Mouse (Mus musculus) MEL (cell line): ENCODE measurements around the gene Map7d1. TPM values are rescaled to one million over a fixed set of nuclear protein-coding genes. Genes with fewer than 3 reads are reported as not detected.

ENCODE experiments used
- DNase-seq: peaks from one replicate; pipeline ENCODE4 v3.0.0; 2011; ENCODE audit warnings: low read depth, low spot score
- H3K27ac ChIP-seq: 2 replicates; pipeline ENCODE4 v1.5.1; 2012; ENCODE audit warnings: low read depth, mild to moderate bottlenecking, control low read depth, low read length, moderate library complexity; ENCODE audit not compliant: control insufficient read depth
- H3K27me3 ChIP-seq, 2 experiments: fragments of 150-350 bp in 1 of 2; sonication (generic) in 1 of 2; 2 replicates each; pipeline ENCODE4 v1.6.1; 2012; ENCODE audit warnings: low read length in 2 of 2, mild to moderate bottlenecking in 2 of 2, improper control_type of control experiment in 1 of 2, moderate library complexity in 1 of 2; ENCODE audit not compliant: insufficient read depth in 2 of 2, control insufficient read depth in 1 of 2
- H3K36me3 ChIP-seq, 2 experiments: 2 replicates each; pipeline ENCODE4 v1.6.1; 2012 to 2014; ENCODE audit warnings: low read length in 2 of 2, improper control_type of control experiment in 1 of 2, inconsistent platforms in 1 of 2, mild to moderate bottlenecking in 1 of 2; ENCODE audit not compliant: insufficient read depth in 2 of 2, control insufficient read depth in 1 of 2
- H3K4me1 ChIP-seq, 2 experiments: fragments of 150-350 bp in 1 of 2; sonication (generic) in 1 of 2; 2 replicates each; pipeline ENCODE4 v1.6.1; 2012; ENCODE audit warnings: low read length in 2 of 2, improper control_type of control experiment in 1 of 2, mild to moderate bottlenecking in 1 of 2; ENCODE audit not compliant: insufficient read depth in 2 of 2, control insufficient read depth in 1 of 2
- H3K4me3 ChIP-seq, 2 experiments: fragments of 150-350 bp in 1 of 2; sonication (generic) in 1 of 2; 2 replicates each; pipeline ENCODE4 v1.5.1; 2012; ENCODE audit warnings: low read depth in 2 of 2, low read length in 2 of 2, mild to moderate bottlenecking in 2 of 2, moderate library complexity in 2 of 2, control low read depth in 1 of 2, improper control_type of control experiment in 1 of 2; ENCODE audit not compliant: control insufficient read depth in 1 of 2, insufficient read depth in 1 of 2
- H3K79me2 ChIP-seq: 2 replicates; pipeline ENCODE4 v1.6.1; 2012; ENCODE audit warnings: mild to moderate bottlenecking, low read length, moderate library complexity; ENCODE audit not compliant: control insufficient read depth, poor library complexity, insufficient read depth
- H3K9ac ChIP-seq: 2 replicates; pipeline ENCODE4 v1.6.1; 2012; ENCODE audit warnings: low read depth, mild to moderate bottlenecking, control low read depth, low read length, moderate library complexity; ENCODE audit not compliant: control insufficient read depth, poor library complexity, severe bottlenecking
- H3K9me3 ChIP-seq: fragments of 150-350 bp; sonication (generic); replicated peaks from 2 replicates; pipeline ENCODE4 v1.6.1; 2012; ENCODE audit warnings: mild to moderate bottlenecking, low read length, improper control_type of control experiment, moderate library complexity; ENCODE audit not compliant: insufficient read depth
- BHLHE40 ChIP-seq: IDR thresholded peaks from 2 replicates; pipeline ENCODE4 v1.6.1; 2012; ENCODE audit warnings: low read depth, mild to moderate bottlenecking, inconsistent platforms, low read length, improper control_type of control experiment, borderline replicate concordance
- CHD1 ChIP-seq: IDR thresholded peaks from 2 replicates; pipeline ENCODE4 v1.6.1; 2012; ENCODE audit warnings: low read depth, mild to moderate bottlenecking, inconsistent platforms, low read length, improper control_type of control experiment
- CTCF ChIP-seq, 3 experiments: IDR thresholded peaks in 2 of 3; conservative IDR thresholded peaks in 1 of 3; 2 replicates each; pipeline ENCODE4 v1.5.1; 2011 to 2012; ENCODE audit warnings: low read length in 3 of 3, low read depth in 2 of 3, mild to moderate bottlenecking in 2 of 3, improper control_type of control experiment in 1 of 3, inconsistent platforms in 1 of 3, mixed read lengths in 1 of 3, moderate library complexity in 1 of 3; ENCODE audit not compliant: control insufficient read depth in 1 of 3, insufficient read depth in 1 of 3, poor library complexity in 1 of 3, severe bottlenecking in 1 of 3
- E2F4 ChIP-seq: IDR thresholded peaks from 2 replicates; pipeline ENCODE4 v1.6.1; 2011; ENCODE audit warnings: low read depth, low read length, improper control_type of control experiment, borderline replicate concordance
- ELF1 ChIP-seq: IDR thresholded peaks from 2 replicates; pipeline ENCODE4 v1.6.1; 2014; ENCODE audit warnings: low read depth, mild to moderate bottlenecking, inconsistent platforms, low read length, improper control_type of control experiment, moderate library complexity
- GATA1 ChIP-seq: IDR thresholded peaks from 2 replicates; pipeline ENCODE4 v1.6.1; 2011; ENCODE audit warnings: low read depth, low read length, improper control_type of control experiment
- KAT2A ChIP-seq: conservative IDR thresholded peaks from 2 replicates; pipeline ENCODE4 v1.6.1; 2012; ENCODE audit warnings: low read depth, low read length, improper control_type of control experiment, inconsistent platforms
- MEF2A ChIP-seq: IDR thresholded peaks from 2 replicates; pipeline ENCODE4 v1.6.1; 2014; ENCODE audit warnings: low read depth, mild to moderate bottlenecking, inconsistent platforms, low read length, improper control_type of control experiment; ENCODE audit not compliant: poor library complexity, insufficient replicate concordance, severe bottlenecking; ENCODE audit errors: extremely low read depth
- MYB ChIP-seq: IDR thresholded peaks from 2 replicates; pipeline ENCODE4 v1.6.1; 2011; ENCODE audit warnings: mild to moderate bottlenecking, low read depth, low read length, improper control_type of control experiment
- POLR2A ChIP-seq, 2 experiments: IDR thresholded peaks; 2 replicates each; pipeline ENCODE4 v1.6.1; 2011 to 2012; ENCODE audit warnings: low read length in 2 of 2, mild to moderate bottlenecking in 2 of 2, control low read depth in 1 of 2, improper control_type of control experiment in 1 of 2, low read depth in 1 of 2, moderate library complexity in 1 of 2; ENCODE audit not compliant: control insufficient read depth in 1 of 2, insufficient read depth in 1 of 2, poor library complexity in 1 of 2
- POLR2AphosphoS2 ChIP-seq: IDR thresholded peaks from 2 replicates; pipeline ENCODE4 v1.6.1; 2011; ENCODE audit warnings: low read length, improper control_type of control experiment
- POLR2AphosphoS5 ChIP-seq: IDR thresholded peaks from 2 replicates; pipeline ENCODE4 v1.6.1; 2012; ENCODE audit warnings: low read depth, borderline replicate concordance, mild to moderate bottlenecking, inconsistent platforms, low read length, moderate library complexity, mixed read lengths
- RAD21 ChIP-seq: IDR thresholded peaks from 2 replicates; pipeline ENCODE4 v1.6.1; 2011; ENCODE audit warnings: mild to moderate bottlenecking, low read depth, low read length, improper control_type of control experiment
- SMC3 ChIP-seq: IDR thresholded peaks from 2 replicates; pipeline ENCODE4 v1.6.1; 2011; ENCODE audit warnings: low read depth, low read length, improper control_type of control experiment
- TAL1 ChIP-seq: IDR thresholded peaks from 2 replicates; pipeline ENCODE4 v1.6.1; 2012; ENCODE audit warnings: mild to moderate bottlenecking, inconsistent platforms, low read length, moderate library complexity, mixed read lengths
- TCF12 ChIP-seq: IDR thresholded peaks from 2 replicates; pipeline ENCODE4 v1.6.1; 2014; ENCODE audit warnings: low read depth, mild to moderate bottlenecking, inconsistent platforms, low read length, improper control_type of control experiment, moderate library complexity
- USF1 ChIP-seq: IDR thresholded peaks from 2 replicates; pipeline ENCODE4 v1.6.1; 2014; ENCODE audit warnings: low read depth, mild to moderate bottlenecking, inconsistent platforms, low read length, improper control_type of control experiment, moderate library complexity
- USF2 ChIP-seq, 2 experiments: IDR thresholded peaks; 2 replicates each; pipeline ENCODE4 v1.6.1; 2011 to 2012; ENCODE audit warnings: improper control_type of control experiment in 2 of 2, low read length in 2 of 2, borderline replicate concordance in 1 of 2, inconsistent platforms in 1 of 2, low read depth in 1 of 2, mild to moderate bottlenecking in 1 of 2; ENCODE audit not compliant: insufficient read depth in 1 of 2
- ZC3H11A ChIP-seq: IDR thresholded peaks from 2 replicates; pipeline ENCODE4 v1.6.1; 2012; ENCODE audit warnings: low read depth, mild to moderate bottlenecking, inconsistent platforms, low read length, improper control_type of control experiment
- ZKSCAN1 ChIP-seq: IDR thresholded peaks from 2 replicates; pipeline ENCODE4 v1.6.1; 2012; ENCODE audit warnings: low read depth, mild to moderate bottlenecking, inconsistent platforms, low read length, improper control_type of control experiment, moderate library complexity
- ZMIZ1 ChIP-seq: IDR thresholded peaks from 2 replicates; pipeline ENCODE4 v1.6.1; 2012; ENCODE audit warnings: low read depth, mild to moderate bottlenecking, inconsistent platforms, low read length, improper control_type of control experiment, moderate library complexity
- ZNF384 ChIP-seq: IDR thresholded peaks from 2 replicates; pipeline ENCODE4 v1.6.1; 2012; ENCODE audit warnings: low read depth, mild to moderate bottlenecking, inconsistent platforms, low read length, improper control_type of control experiment
- polyA plus RNA-seq, 2 experiments: library from polyadenylated mRNA; stranded (reverse) in 1 of 2; unstranded in 1 of 2; fragments of >175 nt in 1 of 2; fragments of >200 nt in 1 of 2; gene quantifications; 2 replicates each; pipeline versions ENCODE4 v1.2.1 to v1.2.4; 2012; ENCODE audit warnings: low replicate concordance in 2 of 2, low read depth in 1 of 2; ENCODE audit not compliant: insufficient read length in 2 of 2, insufficient read depth in 1 of 2, missing spikeins in 1 of 2
- total RNA-seq: library from RNA; depleted of rRNA; stranded (reverse); fragments of 300-350 nt; gene quantifications from 2 replicates; pipeline ENCODE4 v1.2.3, GENCODE M21; 2012

Map7d1 gene
- total and polyA plus RNA-seq, 3 experiments = 15.4 to 58.2 TPM; not detected in 1

DNA sequence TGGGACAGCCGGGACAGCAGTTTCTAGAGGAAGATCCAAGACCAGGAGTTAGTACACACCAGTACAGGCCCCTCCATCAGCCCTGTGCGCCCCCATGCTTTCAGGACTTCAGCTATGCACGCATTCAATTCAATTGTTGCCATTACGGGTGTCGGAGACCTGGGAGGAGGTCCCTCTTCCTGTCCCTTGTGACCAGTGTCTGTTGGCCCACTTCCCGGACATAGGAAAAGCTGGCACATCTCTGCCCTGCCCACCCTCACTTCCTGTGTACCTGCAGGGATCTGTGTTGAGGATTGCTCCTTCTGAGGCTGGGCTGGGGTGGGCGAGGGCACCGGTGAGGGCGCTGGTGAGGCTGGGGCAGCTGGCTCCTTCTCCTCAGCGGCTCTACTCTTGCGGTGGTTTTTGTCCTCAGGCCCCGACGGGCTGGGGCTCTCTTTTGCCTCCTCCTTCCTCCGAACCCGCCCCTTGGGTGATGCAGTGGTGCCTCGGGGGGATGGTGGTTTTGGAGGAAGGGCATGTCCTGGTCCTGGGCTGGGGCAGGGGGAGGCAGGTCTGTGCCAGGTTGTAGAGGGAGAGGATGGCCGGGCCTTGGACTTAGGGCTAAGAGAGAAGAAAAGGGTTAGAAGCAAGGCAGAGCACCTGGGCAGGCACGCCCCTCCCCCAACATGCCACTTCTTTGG, 21.5 kb downstream of the Map7d1 start:
- H3K9ac ChIP-seq = no peak overlapping the region
- H3K9me3 ChIP-seq = no peaks in the 10 kb centered on the region
- H3K36me3 ChIP-seq = peaks cover 0 to 4% of the 10 kb centered on the region in 2 experiments; a peak in 3 of 4 replicates
- no peak for DNase-seq
- H3K4me3 ChIP-seq = no peak overlapping the region
- no peaks in the 10 kb centered on the region for H3K79me2 ChIP-seq
- TF ChIP-seq POLR2A (IDR thresholded peaks at IDR 0.05; ENCODE audit: control insufficient read depth in 1 of 2, insufficient read depth in 1 of 2, low read depth in 1 of 2, low read length in 2 of 2, poor library complexity in 1 of 2) (no peak), GATA1 (no peak), ZC3H11A (no peak), POLR2AphosphoS5 (no peak), CTCF (IDR thresholded peaks at IDR 0.05 in 2 of 3, conservative IDR thresholded peaks at IDR 0.05 in 1 of 3; ENCODE audit: control insufficient read depth in 1 of 3, insufficient read depth in 1 of 3, low read depth in 2 of 3, low read length in 3 of 3, poor library complexity in 1 of 3, severe bottlenecking in 1 of 3) (no peak), ELF1 (no peak)
- peaks cover 0 to 5% of the 10 kb centered on the region in 2 experiments; a peak in 2 of 4 replicates for H3K4me1 ChIP-seq
- no peak overlapping the region for H3K27ac ChIP-seq
- H3K27me3 ChIP-seq = no peaks in the 10 kb centered on the region

DNA sequence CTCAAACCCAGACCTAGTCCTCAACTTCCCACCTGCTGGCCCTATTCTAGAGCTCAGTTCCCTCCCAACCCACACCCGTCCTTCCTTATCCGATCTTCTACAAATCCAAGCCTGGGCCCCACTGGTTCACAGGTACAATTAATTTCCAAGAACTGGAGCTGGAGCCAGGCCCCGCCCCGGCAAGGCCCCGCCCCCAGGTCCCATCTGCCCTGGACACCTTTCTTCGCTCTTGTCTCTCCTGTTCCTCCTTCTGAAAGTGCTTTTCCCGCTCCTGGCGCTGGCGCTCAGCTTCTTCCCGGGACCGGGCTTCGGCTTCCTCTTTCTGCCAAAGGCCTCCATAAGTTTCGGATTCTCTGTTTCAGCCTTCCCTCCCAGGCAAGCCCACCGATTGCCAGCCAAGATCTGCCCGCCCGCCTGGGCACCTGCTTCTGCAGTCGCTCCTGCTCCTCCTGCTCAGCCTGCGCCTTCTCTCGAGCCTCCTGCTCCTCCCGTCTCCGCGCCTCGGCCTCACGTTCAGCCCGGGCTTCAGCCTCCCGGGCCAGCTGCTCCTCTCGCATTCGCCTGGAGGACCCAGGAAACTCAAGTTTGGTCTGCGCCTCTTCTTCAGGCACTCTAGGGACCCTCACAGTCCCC, 22.4 kb downstream of the Map7d1 start:
- peaks cover 0 to 4% of the 10 kb centered on the region in 2 experiments; a peak in 3 of 4 replicates for H3K36me3 ChIP-seq
- H3K27ac ChIP-seq = no peak overlapping the region
- no peak overlapping the region for H3K9ac ChIP-seq
- H3K9me3 ChIP-seq = no peaks in the 10 kb centered on the region
- TF ChIP-seq CHD1 (no peak), BHLHE40 (no peak), SMC3 (no peak), MEF2A (no peak), KAT2A (no peak), POLR2AphosphoS2 (no peak), TAL1 (no peak)
- no peak for DNase-seq
- no peaks in the 10 kb centered on the region for H3K79me2 ChIP-seq
- peaks cover 0 to 5% of the 10 kb centered on the region in 2 experiments; a peak in 2 of 4 replicates for H3K4me1 ChIP-seq
- H3K27me3 ChIP-seq = no peaks in the 10 kb centered on the region
- H3K4me3 ChIP-seq = no peak overlapping the region

DNA sequence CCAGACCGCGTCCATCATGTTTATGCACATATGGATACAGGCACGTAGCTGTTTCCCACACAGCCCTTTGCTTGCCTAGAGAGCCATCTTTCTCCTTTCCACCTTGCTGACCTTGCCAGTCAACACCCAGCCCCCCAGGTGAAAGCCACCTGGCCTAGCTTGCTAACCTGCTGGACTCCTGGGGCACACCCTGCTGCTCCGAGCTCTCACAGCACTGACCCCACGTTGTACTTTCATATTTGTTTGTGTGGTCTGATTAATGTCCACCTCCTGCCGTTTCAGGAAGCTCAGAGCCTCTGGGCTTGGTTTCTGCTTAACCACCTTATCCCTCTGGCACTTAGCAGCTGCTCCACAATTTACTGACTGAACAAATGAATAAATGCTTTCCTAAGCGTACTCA, 26.2 kb downstream of the Map7d1 start:
- H3K4me3 ChIP-seq = no peak overlapping the region
- H3K9ac ChIP-seq = no peak overlapping the region
- no peaks in the 10 kb centered on the region for H3K36me3 ChIP-seq
- H3K9me3 ChIP-seq = no peaks in the 10 kb centered on the region
- H3K79me2 ChIP-seq = no peaks in the 10 kb centered on the region
- TF ChIP-seq E2F4 (no peak), MYB (no peak), GATA1 (no peak), USF2 (IDR thresholded peaks at IDR 0.05; ENCODE audit: borderline replicate concordance in 1 of 2, insufficient read depth in 1 of 2, low read depth in 1 of 2, low read length in 2 of 2) (no peak), TAL1 (no peak), ZMIZ1 (no peak), MEF2A (no peak), KAT2A (no peak), POLR2AphosphoS2 (no peak), TCF12 (no peak), USF1 (no peak), RAD21 (no peak), ZNF384 (no peak), ZKSCAN1 (no peak)
- H3K27ac ChIP-seq = no peak overlapping the region
- peaks cover 0 to 4% of the 10 kb centered on the region in 2 experiments; a peak in 1 of 4 replicates for H3K4me1 ChIP-seq
- no peaks in the 10 kb centered on the region for H3K27me3 ChIP-seq
- no peak for DNase-seq
